Mouse (Mus musculus): ENCODE measurements at regions not wholly inside any gene's neighbourhood (a gene's known extent, or its start where the extent isn't known, plus 50 kb on each side); places are given as distances from the start of the nearest gene placed in this dataset.

DNA sequence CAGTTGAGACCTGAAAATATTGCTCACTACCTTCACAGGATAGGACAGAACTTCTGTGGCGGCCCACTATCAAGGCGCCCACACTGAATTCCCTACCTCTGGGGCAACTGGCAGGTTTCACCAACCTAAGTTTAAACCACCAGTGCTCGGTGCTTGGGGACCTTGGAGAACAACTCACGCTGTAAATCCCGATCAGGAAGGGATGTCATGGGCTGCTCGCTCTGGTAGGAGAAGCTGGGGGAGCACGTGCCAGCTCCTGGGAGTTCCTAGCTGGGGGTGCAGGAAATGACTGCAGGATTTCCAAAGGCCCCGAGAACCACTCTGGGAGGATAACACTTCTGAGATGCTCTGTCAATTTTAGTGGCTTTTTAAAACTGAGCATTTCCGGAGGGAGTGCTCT, 138.4 kb upstream of the Klf14 start:
- TF ChIP-seq CTCF (IDR thresholded peaks at IDR 0.05; ENCODE audit: low read depth) (no peak), EP300 (IDR thresholded peaks at IDR 0.05; ENCODE audit: low read depth) (no peak)

Data from liver, embryonic 14.5 days (tissue).